Mouse (Mus musculus) neural tube, embryonic 11.5 days (tissue): ENCODE results near the gene Limch1. TPM values are rescaled to one million over a fixed set of nuclear protein-coding genes. Genes with fewer than 3 reads are reported as not detected.
A peak's percentile ranks its signal among the peaks of the same experiment; 100 is the strongest.

Experiments used
- ATAC-seq: fragments of 200-750 bp; cut with Nextera tagmentation; 2 replicates; pipeline ENCODE4 v1.8.0; 2017; ENCODE audit warnings: moderate number of reproducible peaks, mild to moderate bottlenecking, moderate TSS enrichment, moderate library complexity; ENCODE audit not compliant: insufficient read depth, low FRiP score, low TSS enrichment
- DNase-seq: peaks from one replicate; pipeline ENCODE4 v3.0.0-alpha.2; 2015; ENCODE audit warnings: low spot score
- H3K27ac ChIP-seq: fragments of 300-500 bp; sonication (generic); 2 replicates; pipeline ENCODE4 v1.5.1; 2014; ENCODE audit warnings: low read depth, mild to moderate bottlenecking, low read length
- H3K27me3 ChIP-seq: fragments of 300-500 bp; sonication (generic); 2 replicates; pipeline ENCODE4 v1.6.1; 2014; ENCODE audit warnings: mild to moderate bottlenecking, low read length, mixed read lengths; ENCODE audit not compliant: control insufficient read depth, insufficient read depth
- H3K36me3 ChIP-seq: fragments of 300-500 bp; sonication (generic); 2 replicates; pipeline ENCODE4 v1.6.1; 2014; ENCODE audit warnings: mild to moderate bottlenecking, low read length, moderate library complexity, mixed read lengths; ENCODE audit not compliant: control insufficient read depth, insufficient read depth
- H3K4me1 ChIP-seq: fragments of 300-500 bp; sonication (generic); 2 replicates; pipeline ENCODE4 v1.6.1; 2014; ENCODE audit warnings: low read length, mixed read lengths; ENCODE audit not compliant: control insufficient read depth, insufficient read depth
- H3K4me2 ChIP-seq: fragments of 300-500 bp; sonication (generic); 2 replicates; pipeline ENCODE4 v1.6.1; 2014; ENCODE audit warnings: low read depth, mild to moderate bottlenecking, moderate library complexity
- H3K4me3 ChIP-seq: fragments of 300-500 bp; sonication (generic); 2 replicates; pipeline ENCODE4 v1.5.1; 2014; ENCODE audit warnings: low read depth, low read length
- H3K9ac ChIP-seq: fragments of 300-500 bp; sonication (generic); 2 replicates; pipeline ENCODE4 v1.6.1; 2014; ENCODE audit warnings: mild to moderate bottlenecking, low read length
- H3K9me3 ChIP-seq: fragments of 300-500 bp; sonication (generic); 2 replicates; pipeline ENCODE4 v1.6.1; 2016; ENCODE audit warnings: low read length; ENCODE audit not compliant: control insufficient read depth
- WGBS: fragments of 180-500 bp; shearing (Covaris S2); extraction: QIAGEN DNeasy Blood & Tissue Kit; methylation state at CpG from one replicate; pipeline ENCODE4 v1.1.7; 2014; 5-methylcytosine and 5-hydroxymethylcytosine counted together
- polyA plus RNA-seq: library from polyadenylated mRNA; unstranded; fragments of >200 nt; fragmentation: Nextera tagmentation; extraction: Ambion mirVana; gene quantifications from 2 replicates; pipeline ENCODE4 v1.2.1, GENCODE M21; 2014

The Limch1 gene
- polyA plus RNA-seq, 1 experiment from 2014 or later = 83.7 TPM

DNA sequence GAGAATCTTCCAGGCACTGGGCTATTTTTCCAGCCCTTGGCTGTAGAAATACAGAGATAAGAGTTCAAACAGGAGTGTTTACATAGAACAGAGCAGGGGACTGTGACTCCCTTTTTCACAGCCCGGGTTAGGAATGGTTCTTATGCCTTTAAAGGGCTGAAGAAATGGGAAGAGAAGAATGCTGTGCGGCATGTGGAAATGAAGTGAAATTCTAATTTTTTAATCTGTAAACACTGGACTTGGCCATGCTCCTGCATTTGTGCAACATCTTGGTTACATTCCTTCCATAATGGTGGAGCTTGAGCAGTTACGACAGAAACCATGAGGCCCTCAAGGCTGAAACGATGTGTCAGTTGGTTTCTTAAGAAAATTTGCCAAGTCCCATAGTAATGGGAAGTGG, 165.4 kb downstream of the Limch1 start:
- Histone ChIP-seq H3K36me3 (no peaks in the 10 kb centered on the region), H3K27ac (no peak overlapping the region), H3K4me1 (no peaks in the 10 kb centered on the region), H3K4me3 (no peak overlapping the region), H3K4me2 (no peak overlapping the region), H3K9ac (no peak overlapping the region), H3K27me3 (no peaks in the 10 kb centered on the region), H3K9me3 (no peaks in the 10 kb centered on the region)
- ATAC-seq (no peak), DNase-seq (no peak)
- 93% methylated on average over 4 of the region's 4 CpGs for WGBS

DNA sequence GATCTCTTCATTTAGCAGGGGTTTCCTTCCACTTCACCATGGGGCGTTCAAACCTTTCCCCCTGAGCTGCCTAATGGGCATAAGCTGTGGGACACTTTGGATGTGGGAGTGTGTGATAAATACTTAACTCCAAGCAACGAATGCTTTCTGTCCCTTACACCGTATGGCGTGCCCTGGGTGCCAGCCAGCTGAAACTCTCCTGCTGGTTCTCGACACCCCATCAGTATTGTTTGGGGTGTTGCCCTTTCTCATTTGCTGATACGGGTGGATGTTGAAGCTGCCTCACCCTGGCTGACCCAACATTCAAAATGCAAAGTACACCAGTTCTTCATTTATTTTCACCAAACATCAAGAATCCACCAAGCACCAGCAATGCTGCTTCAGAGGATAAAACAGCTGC, 168.2 kb downstream of the Limch1 start:
- Histone ChIP-seq H3K27me3 (no peaks in the 10 kb centered on the region), H3K9me3 (no peaks in the 10 kb centered on the region), H3K4me1 (peaks cover 10% of the 10 kb centered on the region), H3K4me2 (no peak overlapping the region), H3K4me3 (no peak overlapping the region), H3K27ac (no peak overlapping the region), H3K36me3 (no peaks in the 10 kb centered on the region), H3K9ac (no peak overlapping the region)
- DNase-seq (no peak), ATAC-seq (no peak)
- 79% methylated on average over 6 of the region's 6 CpGs for WGBS

DNA sequence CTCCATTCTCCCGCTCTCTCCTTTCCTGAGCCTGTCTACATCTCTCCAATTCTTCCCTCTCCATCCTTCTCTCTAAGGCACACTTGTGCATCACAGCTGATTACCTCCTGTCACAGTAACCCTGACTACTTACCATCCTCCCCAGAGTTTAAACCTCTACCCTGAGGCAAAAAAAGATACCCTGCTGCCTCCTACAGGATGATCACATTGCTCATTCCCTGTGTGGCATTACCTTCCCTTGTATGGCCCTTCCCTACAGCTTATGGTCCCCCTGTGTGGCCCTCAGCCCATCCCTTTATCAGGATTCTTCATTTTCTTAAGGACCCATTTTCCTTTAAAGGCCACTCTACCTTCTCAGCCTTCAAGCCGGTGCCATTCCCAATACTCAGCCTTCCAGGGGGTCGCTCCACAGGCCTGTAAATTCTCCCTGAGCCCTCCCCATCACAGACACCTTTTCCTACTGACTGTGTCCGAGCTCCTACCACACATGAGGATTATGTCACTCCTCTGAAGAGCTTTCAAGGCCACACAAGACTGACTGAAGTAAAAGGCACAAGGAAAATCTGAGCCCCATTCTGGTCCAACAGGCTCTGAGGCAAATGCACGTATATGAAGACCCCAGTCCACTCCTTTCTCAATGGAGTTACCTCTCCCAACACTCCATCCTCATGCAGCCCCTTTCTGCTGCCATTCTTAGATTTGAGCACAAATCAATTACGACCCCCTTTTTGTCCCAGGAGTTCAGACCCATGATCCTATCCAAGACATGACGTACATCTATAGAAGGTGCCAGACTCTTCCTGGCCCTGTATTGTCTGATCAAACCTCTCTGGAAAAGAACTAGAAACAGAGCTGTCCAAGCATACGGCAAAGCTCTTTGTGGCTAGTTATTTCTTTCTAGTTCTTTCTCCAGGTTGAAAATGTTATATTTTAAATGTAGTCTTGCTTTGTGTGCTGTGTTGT, 172.0 kb downstream of the Limch1 start:
- Histone ChIP-seq H3K36me3 (no peaks in the 10 kb centered on the region), H3K4me2 (no peak overlapping the region), H3K27ac (peak overlapping the region; percentile 73), H3K4me1 (peaks cover 16% of the 10 kb centered on the region), H3K4me3 (no peak overlapping the region), H3K27me3 (no peaks in the 10 kb centered on the region), H3K9ac (no peak overlapping the region), H3K9me3 (no peaks in the 10 kb centered on the region)
- ATAC-seq (peak; percentile 43; the same call in 1 of the 2 replicates), DNase-seq (no peak)
- 67% methylated on average over 8 of the region's 8 CpGs for WGBS

DNA sequence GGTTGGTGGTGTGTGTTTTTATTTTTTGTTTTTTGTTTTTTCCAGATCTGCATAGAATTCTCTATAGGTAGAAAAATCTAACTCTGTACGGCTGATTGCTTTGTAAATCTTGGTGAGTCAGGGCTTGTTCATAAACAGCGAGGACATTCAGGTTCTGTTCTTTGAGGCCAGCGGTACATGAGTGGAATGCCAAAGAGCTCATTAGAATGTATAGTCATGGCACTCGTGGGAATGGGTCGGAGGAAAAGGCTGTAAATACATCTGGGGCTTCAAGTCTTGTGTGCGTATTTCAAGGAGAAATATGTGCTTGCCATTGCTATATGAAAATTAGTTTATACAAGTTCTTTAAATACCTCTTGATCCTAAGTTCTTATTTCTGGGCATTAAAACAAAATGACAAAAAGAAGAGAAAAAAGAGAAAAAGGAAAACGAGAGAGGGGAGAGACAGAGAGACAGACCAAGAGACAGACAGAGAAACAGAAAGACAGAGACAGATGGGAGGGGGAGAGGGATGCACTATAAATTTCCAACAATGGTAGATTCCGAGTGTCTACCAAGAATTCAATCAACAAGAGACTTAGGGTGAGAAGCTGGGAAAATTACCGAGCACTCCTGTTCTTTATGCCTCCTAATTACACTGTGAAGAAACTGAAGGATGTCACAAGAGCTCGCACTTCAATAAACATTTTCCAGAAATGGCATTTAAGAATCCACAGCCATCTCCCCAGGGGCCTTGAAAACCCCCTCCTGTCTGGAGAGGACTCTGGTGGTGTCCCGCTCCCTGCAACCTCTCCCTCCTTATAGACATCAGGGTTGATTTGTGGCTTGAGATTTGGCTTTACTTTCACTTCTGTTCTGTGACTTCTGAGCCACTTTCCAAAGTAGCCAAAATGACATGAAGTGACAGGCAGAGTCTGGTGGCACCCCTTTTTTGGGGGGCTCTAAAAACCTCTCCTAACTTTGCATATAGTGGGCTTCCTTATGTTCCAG, 173.0 kb downstream of the Limch1 start:
- H3K27ac ChIP-seq = peak overlapping the region; percentile 73
- peak; percentile 93 for ATAC-seq
- H3K9ac ChIP-seq = no peak overlapping the region; the same call in 1 of the 2 replicates
- H3K27me3 ChIP-seq = no peaks in the 10 kb centered on the region
- peak; percentile 70 for DNase-seq
- no peaks in the 10 kb centered on the region for H3K9me3 ChIP-seq
- no peak overlapping the region for H3K4me3 ChIP-seq
- 25% methylated on average over 11 of the region's 11 CpGs for WGBS
- H3K4me1 ChIP-seq = peaks cover 16% of the 10 kb centered on the region
- H3K4me2 ChIP-seq = peak overlapping the region; percentile 15
- no peaks in the 10 kb centered on the region for H3K36me3 ChIP-seq

DNA sequence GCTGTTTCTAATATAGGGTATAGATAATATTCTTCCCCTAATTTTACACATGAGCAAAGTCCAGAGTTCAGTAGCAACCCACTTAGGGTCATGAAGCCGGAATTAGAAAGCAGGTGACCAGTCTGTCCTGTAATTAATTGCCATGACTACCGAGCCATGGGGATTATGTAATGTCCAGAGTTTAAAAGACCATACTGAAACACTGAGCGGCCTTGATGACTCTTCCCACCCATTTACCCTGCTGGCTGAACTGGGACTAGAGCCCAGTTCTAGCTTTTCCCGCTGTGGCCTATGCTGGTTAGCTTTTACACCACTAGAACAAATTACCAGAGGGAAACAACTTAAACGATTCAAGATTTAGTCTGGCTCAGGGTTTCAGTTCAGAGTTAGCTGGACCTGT, 177.0 kb downstream of the Limch1 start:
- Histone ChIP-seq H3K27me3 (no peaks in the 10 kb centered on the region), H3K4me2 (no peak overlapping the region), H3K9ac (no peak overlapping the region), H3K9me3 (no peaks in the 10 kb centered on the region), H3K36me3 (no peaks in the 10 kb centered on the region), H3K27ac (no peak overlapping the region), H3K4me3 (no peak overlapping the region), H3K4me1 (peaks cover 9% of the 10 kb centered on the region)
- ATAC-seq (no peak), DNase-seq (no peak)
- WGBS = 79% methylated on average over 5 of the region's 5 CpGs

DNA sequence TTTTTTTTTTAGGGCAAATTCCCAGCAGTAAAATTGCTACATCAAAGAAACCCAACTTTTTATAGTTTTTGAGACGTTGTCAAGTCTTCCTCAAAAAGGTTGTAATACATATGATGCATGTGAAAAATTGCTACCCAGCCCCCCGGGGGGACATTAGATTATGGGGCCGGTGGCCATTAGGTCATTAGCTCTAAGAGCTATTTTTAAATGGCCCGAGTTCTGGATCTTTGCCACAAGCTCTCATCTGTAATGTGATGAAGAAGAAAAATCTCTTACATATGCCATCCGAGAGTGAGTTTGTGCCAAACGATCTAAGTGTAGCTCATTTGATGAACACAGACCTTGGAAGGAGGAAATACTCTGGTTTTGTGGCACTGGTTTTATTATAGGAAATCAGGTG, 183.7 kb downstream of the Limch1 start:
- no peaks in the 10 kb centered on the region for H3K9me3 ChIP-seq
- H3K4me1 ChIP-seq = no peaks in the 10 kb centered on the region
- no peak overlapping the region for H3K4me2 ChIP-seq
- no peak overlapping the region for H3K9ac ChIP-seq
- no peaks in the 10 kb centered on the region for H3K27me3 ChIP-seq
- H3K27ac ChIP-seq = no peak overlapping the region
- DNase-seq = peak; percentile 32
- WGBS = 53% methylated on average over 6 of the region's 6 CpGs
- no peaks in the 10 kb centered on the region for H3K36me3 ChIP-seq
- ATAC-seq = no peak
- no peak overlapping the region for H3K4me3 ChIP-seq

DNA sequence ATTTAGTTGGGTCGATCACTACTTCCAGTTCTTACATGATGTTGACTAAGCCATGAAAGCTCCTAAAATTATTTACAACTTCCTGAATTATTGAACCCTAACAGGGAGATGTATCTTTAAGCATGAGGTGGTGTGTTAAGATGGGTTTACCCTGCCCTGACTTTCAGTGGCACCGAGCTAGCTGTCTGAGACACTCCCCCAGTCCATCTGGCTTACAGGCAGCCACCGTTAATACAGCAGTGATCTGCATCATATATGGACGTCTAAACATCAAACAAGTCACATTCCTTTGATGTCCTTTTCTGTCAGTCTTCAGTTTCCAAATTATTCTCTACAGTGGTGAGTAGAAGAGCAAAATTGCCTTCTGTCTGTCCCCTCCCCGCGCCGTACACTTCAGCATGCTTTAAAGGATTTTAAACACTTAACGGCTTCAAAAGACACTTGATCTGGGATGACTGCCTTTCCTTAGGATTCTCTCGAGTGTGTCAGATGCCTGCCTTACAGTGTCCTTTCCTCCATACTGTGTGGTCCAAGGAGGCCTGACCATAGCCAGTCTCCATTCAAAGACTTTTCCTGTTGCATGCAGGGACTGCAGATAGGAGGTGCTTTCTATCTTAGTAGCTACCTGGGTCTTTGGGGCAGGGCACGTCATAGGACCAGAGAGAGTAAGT, 187.6 kb downstream of the Limch1 start:
- no peaks in the 10 kb centered on the region for H3K36me3 ChIP-seq
- no peak overlapping the region for H3K4me3 ChIP-seq
- H3K9ac ChIP-seq = no peak overlapping the region
- H3K27ac ChIP-seq = no peak overlapping the region
- DNase-seq = no peak
- no peak for ATAC-seq
- H3K27me3 ChIP-seq = no peaks in the 10 kb centered on the region
- no peak overlapping the region for H3K4me2 ChIP-seq
- no peaks in the 10 kb centered on the region for H3K4me1 ChIP-seq
- no peaks in the 10 kb centered on the region for H3K9me3 ChIP-seq
- 57% methylated on average over 10 of the region's 10 CpGs for WGBS

DNA sequence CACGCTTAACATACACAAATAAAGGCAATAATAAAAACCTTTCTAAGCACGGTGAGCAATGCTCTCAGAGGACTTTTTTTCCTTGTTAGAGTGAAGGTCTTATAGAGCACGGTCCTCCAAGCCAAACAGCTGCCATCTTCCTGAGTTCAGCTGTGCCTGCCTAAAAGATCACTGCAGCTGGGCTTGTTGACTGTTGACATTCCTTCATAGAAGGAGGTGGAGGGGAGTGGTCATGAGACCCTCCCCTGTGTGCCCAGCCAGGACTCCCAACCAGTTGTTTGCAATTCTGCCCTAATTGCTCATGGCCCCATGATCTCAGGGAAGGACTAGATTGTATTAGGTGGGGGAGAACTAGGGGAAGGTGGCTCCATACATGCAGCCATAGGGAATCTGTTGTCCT, 189.0 kb downstream of the Limch1 start:
- no peaks in the 10 kb centered on the region for H3K4me1 ChIP-seq
- no peak for ATAC-seq

More for the DNA sequence above, 189.0 kb downstream of the Limch1 start:
- H3K27ac ChIP-seq = no peak overlapping the region
- no peak for DNase-seq
- no peak overlapping the region for H3K4me2 ChIP-seq
- no peak overlapping the region for H3K4me3 ChIP-seq
- no peaks in the 10 kb centered on the region for H3K9me3 ChIP-seq
- no peak overlapping the region for H3K9ac ChIP-seq
- 74% methylated on average over 3 of the region's 3 CpGs for WGBS
- H3K27me3 ChIP-seq = no peaks in the 10 kb centered on the region
- no peaks in the 10 kb centered on the region for H3K36me3 ChIP-seq
